Mouse (Mus musculus): Measurements from ENCODE around the gene Lpp.

DNA sequence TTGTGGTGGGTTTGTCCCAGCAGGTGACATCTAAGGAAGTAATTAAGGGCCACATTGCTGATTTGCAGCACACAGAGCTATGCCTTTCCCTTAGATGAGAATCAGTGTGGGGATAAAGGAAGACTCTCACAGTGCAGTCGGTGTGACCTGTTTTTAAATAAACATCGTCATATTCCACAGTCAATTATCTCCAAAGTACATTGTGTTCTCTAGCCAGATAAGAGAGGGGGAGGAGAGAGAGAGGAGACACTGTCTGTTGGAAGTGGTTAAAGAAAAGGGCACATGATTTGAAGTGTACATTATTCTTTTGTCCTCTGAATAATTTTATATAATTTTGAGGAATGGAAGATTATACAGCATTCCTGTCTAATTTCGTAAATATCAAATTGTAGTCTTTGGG is 388.6 kb downstream of the Lpp start:
- TF ChIP-seq CTCF (IDR thresholded peaks at IDR 0.05; ENCODE audit: low read depth, low read length) (no peak), GATA1 (IDR thresholded peaks at IDR 0.05; ENCODE audit: borderline replicate concordance, low read length) (no peak)
